ENCODE assay signal across 20 mouse cellular contexts in genomic region chr1:69600954-69601353, GRCm38 (mm10).
"Had no signal": no experiment of that assay in that cellular context is flagged by ENCODE, and none has a peak within 500 bp of the region (broad histone marks: within the 10 kb centered on the region; RNA-seq: fewer than 3 reads in every experiment).

No protein-coding gene starts in this region.

- H3K9me3 ChIP-seq: megakaryocyte, embryonic 14.5 days; midbrain, embryonic 10.5 days; midbrain, embryonic 12.5 days; neural tube, embryonic 13.5 days; neural tube, embryonic 15.5 days had no signal

- H3K27ac ChIP-seq: midbrain, embryonic 10.5 days; midbrain, embryonic 12.5 days; neural tube, embryonic 13.5 days; neural tube, embryonic 15.5 days had no signal

- H3K4me1 ChIP-seq: midbrain, embryonic 10.5 days; midbrain, embryonic 12.5 days; neural tube, embryonic 13.5 days; neural tube, embryonic 15.5 days had no signal

- H3K27me3 ChIP-seq: megakaryocyte, embryonic 14.5 days; midbrain, embryonic 12.5 days; neural tube, embryonic 13.5 days; neural tube, embryonic 15.5 days had no signal

- ATAC-seq: midbrain, embryonic 16.5 days had no signal

- H3K4me3 ChIP-seq: megakaryocyte, embryonic 14.5 days; midbrain, embryonic 10.5 days; midbrain, embryonic 12.5 days; myocyte; neural tube, embryonic 13.5 days; neural tube, embryonic 15.5 days had no signal

- H3K36me3 ChIP-seq: midbrain, embryonic 10.5 days; midbrain, embryonic 12.5 days; neural tube, embryonic 13.5 days; neural tube, embryonic 15.5 days had no signal

- DNase-seq: lung, adult 18-20 months; lung, embryonic 14.5 days; lung, postnatal 10 days; lung, postnatal 4 days; midbrain, embryonic 14.5 days; retina, postnatal 1 day; right cerebral cortex, adult 18-20 months; right cerebral cortex, postnatal 25 days; right cerebral cortex, postnatal 4 days; spleen, adult 18-20 months; thymus, adult 18-20 months; thymus, postnatal 14 days; thymus, postnatal 36 days had no signal
